Mouse (Mus musculus) G1E (cell line): ENCODE results near the gene Mrc2. TPM values are rescaled to one million over a fixed set of nuclear protein-coding genes. Genes with fewer than 3 reads are reported as not detected.

Experiments used
- ATAC-seq: 2 replicates; pipeline ENCODE4 v1.8.0; 2016; ENCODE audit warnings: mild to moderate bottlenecking; ENCODE audit not compliant: insufficient number of reproducible peaks, poor library complexity, low FRiP score, severe bottlenecking; ENCODE audit errors: extremely low read depth
- DNase-seq: peaks from one replicate; pipeline ENCODE4 v3.0.0; 2012; ENCODE audit warnings: low spot score
- H3K27me3 ChIP-seq: 2 replicates; pipeline ENCODE4 v1.6.1; 2012; ENCODE audit warnings: mild to moderate bottlenecking, low read length, inconsistent platforms; ENCODE audit not compliant: insufficient read depth
- H3K36me3 ChIP-seq: replicated peaks from 2 replicates; pipeline ENCODE3; 2012; ENCODE audit warnings: mild to moderate bottlenecking, inconsistent platforms
- H3K4me1 ChIP-seq: 2 replicates; pipeline ENCODE4 v1.6.1; 2012; ENCODE audit warnings: low read depth, low read length, inconsistent platforms, mixed read lengths; ENCODE audit not compliant: insufficient read depth
- H3K4me3 ChIP-seq: 2 replicates; pipeline ENCODE4 v1.5.1; 2012; ENCODE audit warnings: low read depth, mild to moderate bottlenecking, inconsistent platforms, low read length, moderate library complexity, mixed read lengths
- H3K9me3 ChIP-seq: replicated peaks from 2 replicates; pipeline ENCODE4 v1.6.1; 2012; ENCODE audit warnings: inconsistent platforms
- CTCF ChIP-seq: IDR thresholded peaks from 2 replicates; pipeline ENCODE4 v1.5.1; 2012; ENCODE audit warnings: low read depth, low read length, inconsistent platforms, mixed read lengths
- GATA1 ChIP-seq: IDR thresholded peaks from 2 replicates; pipeline ENCODE4 v1.6.1; 2012; ENCODE audit warnings: borderline replicate concordance, low read length, inconsistent platforms, mixed read lengths
- GATA2 ChIP-seq: IDR thresholded peaks from 2 replicates; pipeline ENCODE4 v1.6.1; 2012; ENCODE audit warnings: low read depth, low read length, inconsistent platforms, borderline replicate concordance
- POLR2AphosphoS5 ChIP-seq: IDR thresholded peaks from 2 replicates; pipeline ENCODE4 v1.6.1; 2012; ENCODE audit warnings: low read depth, low read length, inconsistent platforms; ENCODE audit not compliant: insufficient replicate concordance
- TAL1 ChIP-seq: conservative IDR thresholded peaks from 2 replicates; pipeline ENCODE4 v1.6.1; 2012; ENCODE audit warnings: low read depth, low read length, inconsistent platforms, mixed read lengths
- polyA plus RNA-seq: library from polyadenylated mRNA; stranded (reverse); fragments of >175 nt; gene quantifications from 2 replicates; pipeline ENCODE4 v1.2.3, GENCODE M21; 2012
- total RNA-seq, 2 experiments: library from RNA; stranded (forward) in 1 of 2; stranded (reverse) in 1 of 2; fragments of 200-1000 nt in 1 of 2; fragments of >200 nt in 1 of 2; fragmentation: Nextera tagmentation in 1 of 2; gene quantifications; 2 replicates each; pipeline ENCODE4 v1.2.3; 2014 to 2017

Gene Mrc2
- total and polyA plus RNA-seq, 3 experiments, result 0.27 TPM; not detected in 2

- no peak for DNase-seq
- Histone ChIP-seq H3K4me1 (peaks cover 6% of the 10 kb centered on the region), H3K36me3 (peaks cover 9% of the 10 kb centered on the region), H3K9me3 (no peaks in the 10 kb centered on the region), H3K4me3 (no peak overlapping the region), H3K27me3 (peaks cover 45% of the 10 kb centered on the region)
- TF ChIP-seq GATA2 (no peak), TAL1 (no peak), GATA1 (no peak), POLR2AphosphoS5 (no peak), CTCF (no peak)
- ATAC-seq, result no peak
Observed at GRCm38 (mm10) chr11:105293101-105293581, 698 bp downstream of the Mrc2 start.

DNA sequence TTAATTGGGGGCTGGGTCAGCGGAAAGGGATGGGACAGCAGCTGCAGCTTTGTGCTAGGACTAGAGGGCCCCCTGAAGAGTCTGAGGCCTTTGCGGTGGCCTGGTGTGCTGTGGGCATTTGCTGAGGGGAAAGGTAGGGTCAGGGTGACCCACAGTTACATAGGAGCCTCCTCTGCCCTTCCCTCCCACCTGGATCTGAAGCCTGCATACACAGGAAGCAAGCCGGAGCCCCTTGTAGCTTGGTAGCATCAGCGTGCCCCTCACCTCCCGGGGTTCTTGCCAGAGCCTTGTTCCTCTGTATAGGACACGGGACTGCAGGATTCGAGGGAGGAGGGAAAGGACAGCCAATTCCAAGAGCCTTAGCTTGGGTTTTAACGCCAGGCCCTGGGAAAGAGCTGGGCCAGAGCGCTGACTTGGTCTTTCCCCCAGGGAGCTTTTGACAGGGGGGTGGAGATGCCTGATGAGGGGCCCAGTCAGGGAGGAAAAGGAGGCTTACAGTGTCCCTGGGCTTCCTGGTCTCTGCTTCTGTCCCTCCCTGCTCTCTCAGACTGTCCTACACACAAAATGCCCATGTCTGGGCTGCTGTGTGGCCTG, 1.6 kb downstream of the Mrc2 start:
- TF ChIP-seq CTCF (no peak), GATA2 (no peak), POLR2AphosphoS5 (no peak), GATA1 (no peak), TAL1 (no peak)
- Histone ChIP-seq H3K27me3 (peaks cover 45% of the 10 kb centered on the region), H3K36me3 (peaks cover 4% of the 10 kb centered on the region), H3K4me3 (no peak overlapping the region), H3K4me1 (peaks cover 6% of the 10 kb centered on the region), H3K9me3 (no peaks in the 10 kb centered on the region)
- ATAC-seq (no peak), DNase-seq (no peak)

GRCm38 (mm10) chr11:105296084-105296483, 3.6 kb downstream of the Mrc2 start:
- H3K4me3 ChIP-seq, result no peak overlapping the region
- TF ChIP-seq POLR2AphosphoS5 (no peak), TAL1 (no peak), CTCF (no peak), GATA2 (no peak), GATA1 (no peak)
- ATAC-seq, result no peak
- no peaks in the 10 kb centered on the region for H3K36me3 ChIP-seq
- DNase-seq, result no peak
- peaks cover 6% of the 10 kb centered on the region for H3K4me1 ChIP-seq
- H3K27me3 ChIP-seq, result peaks cover 58% of the 10 kb centered on the region
- H3K9me3 ChIP-seq, result no peaks in the 10 kb centered on the region

- ATAC-seq, result no peak
- Histone ChIP-seq H3K36me3 (no peaks in the 10 kb centered on the region), H3K4me3 (no peak overlapping the region), H3K4me1 (no peaks in the 10 kb centered on the region), H3K27me3 (peaks cover 21% of the 10 kb centered on the region; the same call in 1 of the 2 replicates), H3K9me3 (no peaks in the 10 kb centered on the region)
- TF ChIP-seq POLR2AphosphoS5 (no peak), GATA1 (no peak), CTCF (no peak), TAL1 (no peak), GATA2 (no peak)
- DNase-seq, result no peak
Observed at GRCm38 (mm10) chr11:105310197-105310596, 17.8 kb downstream of the Mrc2 start.

DNA sequence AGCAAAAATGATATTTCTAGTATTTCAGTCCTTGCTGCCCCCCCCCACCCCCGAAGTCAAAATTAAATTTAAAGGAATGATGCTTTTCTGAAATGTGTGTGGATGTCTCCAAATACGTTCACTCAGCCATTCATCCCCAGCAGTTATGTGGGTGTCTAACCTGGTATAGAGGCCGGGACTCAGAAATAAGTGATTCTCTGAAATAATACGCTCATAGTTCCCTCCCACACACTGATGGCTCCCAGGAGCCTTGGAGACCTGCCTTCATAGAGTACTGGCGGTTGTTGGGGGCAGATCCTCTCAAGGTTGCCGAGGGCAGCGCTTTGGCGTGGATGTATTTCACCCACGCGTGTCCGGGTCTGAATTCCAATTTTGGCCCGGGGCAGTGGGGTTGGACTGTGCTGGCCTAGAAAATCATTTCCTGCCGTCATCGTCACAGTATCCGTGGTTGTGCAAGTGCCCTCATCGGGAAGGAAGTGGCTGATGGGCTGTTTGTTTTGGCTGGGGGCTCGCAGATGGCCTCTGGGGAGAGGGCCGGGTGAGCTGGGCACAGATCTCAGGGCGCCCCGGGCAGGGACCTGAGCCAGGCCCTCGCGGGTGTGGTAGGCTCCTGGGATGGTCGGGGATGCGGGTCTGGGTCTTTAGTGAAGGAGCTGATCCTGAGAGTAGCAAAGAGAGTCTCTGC, 19.0 kb downstream of the Mrc2 start:
- TF ChIP-seq TAL1, result no peak
- Histone ChIP-seq H3K4me3 (no peak overlapping the region), H3K4me1 (no peaks in the 10 kb centered on the region), H3K9me3 (no peaks in the 10 kb centered on the region), H3K27me3 (peaks cover 28% of the 10 kb centered on the region; the same call in 1 of the 2 replicates), H3K36me3 (no peaks in the 10 kb centered on the region)
- DNase-seq (no peak), ATAC-seq (no peak)

DNA sequence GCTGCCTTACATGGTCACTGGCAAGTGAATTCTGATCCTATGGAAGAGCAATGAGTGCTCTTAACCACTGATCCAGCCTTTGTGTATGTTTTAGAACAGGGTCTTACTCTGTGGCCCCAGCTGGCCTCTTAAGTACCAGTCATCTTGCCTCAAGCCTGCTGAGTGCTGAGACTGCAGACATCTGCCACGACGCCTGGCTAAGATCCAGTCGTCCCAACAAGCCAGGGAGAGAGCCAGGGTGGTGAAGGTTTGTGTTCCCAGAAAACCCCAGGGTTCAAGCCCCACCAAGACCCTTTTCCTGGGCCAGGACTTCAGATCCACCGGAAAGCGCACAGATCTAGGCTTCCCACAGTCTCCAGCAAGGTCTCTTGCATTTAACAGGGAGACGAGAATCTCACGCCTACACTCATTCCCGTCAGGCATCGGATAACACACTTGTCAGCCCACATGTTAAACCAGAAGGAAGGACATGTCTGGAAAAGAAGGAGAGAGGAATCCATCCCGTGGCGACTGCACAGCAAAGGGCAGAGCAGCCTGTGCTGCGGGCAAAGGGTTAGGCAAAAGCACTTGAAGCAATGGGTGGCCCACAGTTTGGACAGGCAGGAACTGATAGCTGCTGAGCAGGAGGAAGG, 20.0 kb downstream of the Mrc2 start:
- DNase-seq (no peak), ATAC-seq (no peak)
- H3K4me1 ChIP-seq, result no peaks in the 10 kb centered on the region
- H3K36me3 ChIP-seq, result no peaks in the 10 kb centered on the region
- no peaks in the 10 kb centered on the region for H3K9me3 ChIP-seq
- H3K27me3 ChIP-seq, result peaks cover 31% of the 10 kb centered on the region
- TF ChIP-seq GATA1, result no peak
- no peak for TF ChIP-seq TAL1
- no peak for TF ChIP-seq CTCF
- no peak for TF ChIP-seq GATA2
- no peak for TF ChIP-seq POLR2AphosphoS5
- H3K4me3 ChIP-seq, result no peak overlapping the region
